Mouse (Mus musculus): Measurements from ENCODE around the gene Chrm3. TPM values are rescaled to one million over a fixed set of nuclear protein-coding genes. Genes with fewer than 3 reads are reported as not detected.

The Chrm3 gene
- polyA plus RNA-seq, 1 experiment: not detected

GRCm38 (mm10) chr13:10170529-10170928 lies 190.1 kb downstream of the Chrm3 start:
- TF ChIP-seq GATA1 (IDR thresholded peaks at IDR 0.05; ENCODE audit: low read length): no peak

GRCm38 (mm10) chr13:10163354-10163753 lies 197.3 kb downstream of the Chrm3 start:
- no peak for TF ChIP-seq GATA1 (IDR thresholded peaks at IDR 0.05; ENCODE audit: low read length)

- no peak for TF ChIP-seq GATA1 (IDR thresholded peaks at IDR 0.05; ENCODE audit: low read length)
These were observed 203.2 kb downstream of the Chrm3 start for GRCm38 (mm10) chr13:10157496-10157895.

GRCm38 (mm10) chr13:10140573-10140972 lies 220.1 kb downstream of the Chrm3 start:
- TF ChIP-seq GATA1 (IDR thresholded peaks at IDR 0.05; ENCODE audit: low read length): no peak

- TF ChIP-seq GATA1 (IDR thresholded peaks at IDR 0.05; ENCODE audit: low read length): no peak
These were observed 221.8 kb downstream of the Chrm3 start for GRCm38 (mm10) chr13:10138878-10139277.

- no peak for TF ChIP-seq GATA1 (IDR thresholded peaks at IDR 0.05; ENCODE audit: low read length)
These were observed 229.6 kb downstream of the Chrm3 start for GRCm38 (mm10) chr13:10131064-10131463.

GRCm38 (mm10) chr13:10112211-10112610 lies 248.4 kb downstream of the Chrm3 start:
- no peak for TF ChIP-seq GATA1 (IDR thresholded peaks at IDR 0.05; ENCODE audit: low read length)

GRCm38 (mm10) chr13:10109542-10109941 lies 251.1 kb downstream of the Chrm3 start:
- no peak for TF ChIP-seq GATA1 (IDR thresholded peaks at IDR 0.05; ENCODE audit: low read length)

- TF ChIP-seq GATA1 (IDR thresholded peaks at IDR 0.05; ENCODE audit: low read length): no peak
These were observed 253.3 kb downstream of the Chrm3 start for GRCm38 (mm10) chr13:10107331-10107730.

- no peak for TF ChIP-seq GATA1 (IDR thresholded peaks at IDR 0.05; ENCODE audit: low read length)
These were observed 269.9 kb downstream of the Chrm3 start for GRCm38 (mm10) chr13:10090778-10091177.

- TF ChIP-seq GATA1 (IDR thresholded peaks at IDR 0.05; ENCODE audit: low read length): no peak
These were observed 274.3 kb downstream of the Chrm3 start for GRCm38 (mm10) chr13:10086336-10086735.

- TF ChIP-seq GATA1 (IDR thresholded peaks at IDR 0.05; ENCODE audit: low read length): no peak
These were observed 278.7 kb downstream of the Chrm3 start for GRCm38 (mm10) chr13:10081896-10082426.

GRCm38 (mm10) chr13:10071165-10071564 lies 289.5 kb downstream of the Chrm3 start:
- TF ChIP-seq GATA1 (IDR thresholded peaks at IDR 0.05; ENCODE audit: low read length): no peak

- TF ChIP-seq GATA1 (IDR thresholded peaks at IDR 0.05; ENCODE audit: low read length): no peak
These were observed 291.6 kb downstream of the Chrm3 start for GRCm38 (mm10) chr13:10068927-10069580.

GRCm38 (mm10) chr13:10066829-10067618 lies 293.6 kb downstream of the Chrm3 start:
- TF ChIP-seq GATA1 (IDR thresholded peaks at IDR 0.05; ENCODE audit: low read length): no peak

GRCm38 (mm10) chr13:10065776-10066175 lies 294.9 kb downstream of the Chrm3 start:
- TF ChIP-seq GATA1 (IDR thresholded peaks at IDR 0.05; ENCODE audit: low read length): no peak

GRCm38 (mm10) chr13:10062681-10063080 lies 298.0 kb downstream of the Chrm3 start:
- no peak for TF ChIP-seq GATA1 (IDR thresholded peaks at IDR 0.05; ENCODE audit: low read length)
